Mouse (Mus musculus) heart, postnatal 0 days (tissue): Measurements from ENCODE around the gene Noxa1.

Experiments used
- CTCF ChIP-seq: IDR thresholded peaks from 2 replicates; pipeline ENCODE4 v1.5.1; 2016; ENCODE audit warnings: antibody characterized with exemption, control low read depth, low read depth
- EP300 ChIP-seq: IDR thresholded peaks from 2 replicates; pipeline ENCODE4 v1.6.1; 2016; ENCODE audit warnings: antibody characterized with exemption, low read depth

DNA sequence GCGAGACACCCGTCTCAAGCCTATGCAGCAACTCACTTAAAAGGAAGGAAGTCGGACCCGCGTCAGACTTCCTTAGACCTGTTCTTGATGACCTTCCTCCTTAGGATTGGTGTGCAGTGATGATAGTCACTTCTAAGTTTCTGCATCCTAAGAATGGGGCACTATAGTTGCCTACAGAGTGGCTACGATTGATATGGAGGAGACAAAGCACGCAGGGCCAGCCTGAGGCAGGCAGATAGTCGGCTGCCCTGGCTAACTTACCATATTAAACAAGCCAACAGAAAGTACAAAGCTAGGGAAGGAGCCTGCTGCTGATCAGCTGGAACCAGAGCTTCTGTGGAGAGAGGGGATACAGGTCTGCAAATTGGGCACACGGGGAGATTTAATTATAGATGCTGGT lies 36.7 kb upstream of the Noxa1 start:
- TF ChIP-seq EP300 (no peak), CTCF (no peak)
